Mouse (Mus musculus) embryonic fibroblast, embryonic 13.5 days (primary cell): ENCODE data around the gene Clca1.

ENCODE experiments used
- CTCF ChIP-seq: IDR thresholded peaks from 2 replicates; pipeline ENCODE4 v1.5.1; 2011; ENCODE audit warnings: mild to moderate bottlenecking, control low read depth, low read length, moderate library complexity, borderline replicate concordance; ENCODE audit not compliant: insufficient read depth
- POLR2A ChIP-seq: IDR thresholded peaks from 2 replicates; pipeline ENCODE4 v1.6.1; 2011; ENCODE audit warnings: low read depth, mild to moderate bottlenecking, control low read depth, low read length, moderate library complexity

DNA sequence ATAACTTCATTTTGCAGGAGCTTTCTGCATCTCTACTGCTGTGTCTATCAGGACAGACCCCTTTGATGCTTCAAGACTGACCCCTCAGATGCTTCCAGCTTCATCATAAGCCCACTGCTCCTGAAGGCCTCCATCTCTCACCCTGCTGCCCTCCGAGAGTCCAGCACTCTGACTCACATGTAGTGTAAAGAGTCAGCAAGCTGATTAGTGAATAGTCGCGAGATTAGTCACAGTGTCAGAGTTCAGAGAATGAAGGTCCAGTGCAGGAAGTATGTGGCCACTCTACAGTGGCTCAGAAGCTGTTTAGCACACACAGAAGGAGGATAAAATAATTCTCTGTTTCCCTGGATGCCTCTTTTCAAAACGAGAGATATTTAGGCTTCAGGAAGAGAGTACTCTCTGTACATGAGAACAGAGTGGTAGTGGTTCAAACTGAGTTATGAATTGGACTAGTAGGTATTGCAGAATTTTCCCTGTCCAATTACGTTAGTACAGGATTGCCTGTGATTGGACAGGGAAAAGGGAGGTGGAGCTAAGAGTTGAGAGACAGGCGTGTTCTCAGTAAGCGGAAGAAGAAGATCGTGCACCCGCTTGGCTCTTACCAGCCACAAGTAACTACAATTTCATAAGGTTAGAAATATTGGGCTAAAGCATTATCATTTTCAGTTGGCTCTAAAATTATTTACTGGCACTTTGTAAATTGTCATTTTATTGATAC, 60.9 kb downstream of the Clca1 start:
- TF ChIP-seq CTCF (no peak), POLR2A (no peak)
